Mouse (Mus musculus): ENCODE results near the gene Dnah6. TPM values are rescaled to one million over a fixed set of nuclear protein-coding genes. Genes with fewer than 3 reads are reported as not detected.

Dnah6 gene
- polyA plus RNA-seq, 2 experiments: 0.04 to 0.06 TPM

- TF ChIP-seq POLR2A (IDR thresholded peaks at IDR 0.05; ENCODE audit: borderline replicate concordance, extremely low read depth, insufficient read depth, insufficient read length): no peak
- no peaks in the 10 kb centered on the region for H3K9me3 ChIP-seq (ENCODE audit: control insufficient read depth, low read length)
- DNase-seq (ENCODE audit: low spot score) (no peak), ATAC-seq (ENCODE audit: low FRiP score, low read depth) (no peak)
- 95% methylated on average over 11 of the region's 11 CpGs for WGBS
- H3K36me3 ChIP-seq (ENCODE audit: control insufficient read depth, insufficient read depth, low read length): peaks cover 3% of the 10 kb centered on the region; the same call in 1 of the 2 replicates
- H3K4me3 ChIP-seq (replicated peaks; ENCODE audit: low read length): no peak overlapping the region
- no peak overlapping the region for H3K27ac ChIP-seq (replicated peaks; ENCODE audit: low read depth, low read length)
- peaks cover 18% of the 10 kb centered on the region for H3K4me1 ChIP-seq (ENCODE audit: control insufficient read depth, insufficient read depth, low read length)
- H3K4me2 ChIP-seq (replicated peaks; ENCODE audit: low read depth, low read length, severe bottlenecking): no peak overlapping the region
- H3K27me3 ChIP-seq (ENCODE audit: control insufficient read depth, insufficient read depth, low read length): no peaks in the 10 kb centered on the region
- H3K9ac ChIP-seq (ENCODE audit: low read depth, low read length, severe bottlenecking): no peak overlapping the region
Measured at GRCm38 (mm10) chr6:73251336-73251735, 29.9 kb upstream of the Dnah6 start.

DNA sequence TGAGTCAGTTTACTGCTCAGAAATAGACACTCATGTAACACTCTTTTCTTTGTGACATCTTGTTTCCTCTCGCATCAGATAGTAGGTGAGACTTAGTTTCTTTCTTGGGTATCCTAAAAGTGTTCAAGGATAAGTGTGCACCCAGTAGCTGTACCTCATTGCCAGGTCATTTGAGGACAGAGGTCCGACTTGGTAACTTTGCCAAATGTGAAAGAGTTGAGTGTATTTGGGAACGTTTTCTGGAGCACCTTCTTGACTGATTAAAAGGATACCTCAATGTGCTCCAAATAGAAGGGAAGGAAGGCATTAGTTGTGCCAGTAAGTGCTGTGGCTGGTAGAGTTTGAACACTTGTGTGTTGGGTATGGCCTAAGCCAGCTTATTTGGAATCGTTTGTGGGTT lies 28.4 kb upstream of the Dnah6 start:
- no peaks in the 10 kb centered on the region for H3K27me3 ChIP-seq (ENCODE audit: control insufficient read depth, insufficient read depth, low read length)
- peak overlapping the region; percentile 95; the same call in 1 of the 2 replicates for H3K4me3 ChIP-seq (replicated peaks; ENCODE audit: low read length)
- no peak overlapping the region for H3K27ac ChIP-seq (replicated peaks; ENCODE audit: low read depth, low read length)
- 80% methylated on average over 4 of the region's 4 CpGs for WGBS
- ATAC-seq (ENCODE audit: low FRiP score, low read depth): no peak
- peaks cover 18% of the 10 kb centered on the region for H3K4me1 ChIP-seq (ENCODE audit: control insufficient read depth, insufficient read depth, low read length)
- no peak for TF ChIP-seq POLR2A (IDR thresholded peaks at IDR 0.05; ENCODE audit: borderline replicate concordance, extremely low read depth, insufficient read depth, insufficient read length)
- no peak overlapping the region for H3K9ac ChIP-seq (ENCODE audit: low read depth, low read length, severe bottlenecking)
- no peak for DNase-seq (ENCODE audit: low spot score)
- H3K36me3 ChIP-seq (ENCODE audit: control insufficient read depth, insufficient read depth, low read length): no peaks in the 10 kb centered on the region
- H3K4me2 ChIP-seq (replicated peaks; ENCODE audit: low read depth, low read length, severe bottlenecking): peak overlapping the region; percentile 53
- no peaks in the 10 kb centered on the region for H3K9me3 ChIP-seq (ENCODE audit: control insufficient read depth, low read length)

- Histone ChIP-seq H3K27me3 (ENCODE audit: control insufficient read depth, insufficient read depth, low read length) (no peaks in the 10 kb centered on the region), H3K4me3 (replicated peaks; ENCODE audit: low read length) (peak overlapping the region; percentile 95), H3K4me1 (ENCODE audit: control insufficient read depth, insufficient read depth, low read length) (peaks cover 12% of the 10 kb centered on the region), H3K9me3 (ENCODE audit: control insufficient read depth, low read length) (no peaks in the 10 kb centered on the region), H3K27ac (replicated peaks; ENCODE audit: low read depth, low read length) (no peak overlapping the region), H3K36me3 (ENCODE audit: control insufficient read depth, insufficient read depth, low read length) (no peaks in the 10 kb centered on the region), H3K4me2 (replicated peaks; ENCODE audit: low read depth, low read length, severe bottlenecking) (peak overlapping the region; percentile 53), H3K9ac (ENCODE audit: low read depth, low read length, severe bottlenecking) (peak overlapping the region; percentile 87)
- WGBS: 2% methylated on average over 12 of the region's 12 CpGs
- ATAC-seq (ENCODE audit: low FRiP score, low read depth) (no peak; the same call in 1 of the 2 replicates), DNase-seq (ENCODE audit: low spot score) (no peak)
- no peak for TF ChIP-seq POLR2A (IDR thresholded peaks at IDR 0.05; ENCODE audit: borderline replicate concordance, extremely low read depth, insufficient read depth, insufficient read length)
Measured at GRCm38 (mm10) chr6:73249049-73249422, 27.6 kb upstream of the Dnah6 start.

- peaks cover 12% of the 10 kb centered on the region for H3K4me1 ChIP-seq (ENCODE audit: control insufficient read depth, insufficient read depth, low read length)
- peak; percentile 75; the same call in 1 of the 2 replicates for TF ChIP-seq POLR2A (IDR thresholded peaks at IDR 0.05; ENCODE audit: borderline replicate concordance, extremely low read depth, insufficient read depth, insufficient read length)
- H3K27ac ChIP-seq (replicated peaks; ENCODE audit: low read depth, low read length): peak within 1 kb of the TSS; percentile 71
- H3K9me3 ChIP-seq (ENCODE audit: control insufficient read depth, low read length): no peaks in the 10 kb centered on the region
- peak within 1 kb of the TSS; percentile 87 for H3K9ac ChIP-seq (ENCODE audit: low read depth, low read length, severe bottlenecking)
- under 1% methylated on average over 58 of the region's 58 CpGs for WGBS
- H3K4me2 ChIP-seq (replicated peaks; ENCODE audit: low read depth, low read length, severe bottlenecking): peak within 1 kb of the TSS; percentile 53
- ATAC-seq (ENCODE audit: low FRiP score, low read depth): peak; percentile 95
- H3K4me3 ChIP-seq (replicated peaks; ENCODE audit: low read length): peak within 1 kb of the TSS; percentile 95
- no peaks in the 10 kb centered on the region for H3K27me3 ChIP-seq (ENCODE audit: control insufficient read depth, insufficient read depth, low read length)
- DNase-seq (ENCODE audit: low spot score): peak; percentile 86
- no peaks in the 10 kb centered on the region for H3K36me3 ChIP-seq (ENCODE audit: control insufficient read depth, insufficient read depth, low read length)
Measured at GRCm38 (mm10) chr6:73248237-73249048, 27.0 kb upstream of the Dnah6 start, which contains the start of gene Suclg1. TSS of gene Suclg1 (plus strand) at chr6:73248382.

DNA sequence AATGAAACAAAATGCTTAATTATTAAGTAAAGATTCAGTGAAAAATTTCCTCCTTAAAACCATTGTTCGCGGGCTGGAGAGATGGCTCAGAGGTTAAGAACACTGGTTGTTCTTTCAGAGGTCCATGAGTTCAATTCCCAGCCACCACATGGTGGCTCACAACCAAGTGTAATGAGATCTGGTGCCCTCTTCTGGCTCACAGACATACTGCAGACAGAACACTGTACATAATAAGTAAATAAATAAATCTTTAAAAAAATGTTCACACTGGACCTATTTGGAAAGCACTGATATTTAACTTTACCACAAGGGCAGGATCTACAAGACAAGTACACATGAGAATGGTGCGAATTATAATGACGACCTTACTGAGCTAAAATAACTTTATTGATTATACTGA lies 26.0 kb upstream of the Dnah6 start:
- no peak for TF ChIP-seq POLR2A (IDR thresholded peaks at IDR 0.05; ENCODE audit: borderline replicate concordance, extremely low read depth, insufficient read depth, insufficient read length)
- H3K4me2 ChIP-seq (replicated peaks; ENCODE audit: low read depth, low read length, severe bottlenecking): peak overlapping the region; percentile 53; the same call in 1 of the 2 replicates
- DNase-seq (ENCODE audit: low spot score) (peak; percentile 14), ATAC-seq (ENCODE audit: low FRiP score, low read depth) (no peak)
- WGBS: 49% methylated on average over 4 of the region's 4 CpGs
- no peaks in the 10 kb centered on the region for H3K36me3 ChIP-seq (ENCODE audit: control insufficient read depth, insufficient read depth, low read length)
- no peaks in the 10 kb centered on the region for H3K9me3 ChIP-seq (ENCODE audit: control insufficient read depth, low read length)
- H3K27ac ChIP-seq (replicated peaks; ENCODE audit: low read depth, low read length): no peak overlapping the region
- H3K9ac ChIP-seq (ENCODE audit: low read depth, low read length, severe bottlenecking): no peak overlapping the region
- no peaks in the 10 kb centered on the region for H3K27me3 ChIP-seq (ENCODE audit: control insufficient read depth, insufficient read depth, low read length)
- H3K4me1 ChIP-seq (ENCODE audit: control insufficient read depth, insufficient read depth, low read length): peaks cover 12% of the 10 kb centered on the region
- peak overlapping the region; percentile 95 for H3K4me3 ChIP-seq (replicated peaks; ENCODE audit: low read length)
